Mouse (Mus musculus) Patski (cell line): ENCODE data around the gene Prss35. TPM values are rescaled to one million over a fixed set of nuclear protein-coding genes. Genes with fewer than 3 reads are reported as not detected.
A peak's percentile ranks its signal among the peaks of the same experiment; 100 is the strongest.

ENCODE experiments used
- ATAC-seq: fragments of 100-300 bp; one replicate; pipeline ENCODE4 v1.8.0; 2021
- CTCF ChIA-PET: fragments of 350-600 bp; sonication (Branson Sonifier 250); formaldehyde crosslinking; loops from one replicate; lab custom pipeline; 2022; ENCODE audit warnings: inconsistent platforms; lab: Charles Lee
- POLR2A ChIA-PET: fragments of 350-600 bp; sonication (Branson Sonifier 250); formaldehyde crosslinking; loops from one replicate; lab custom pipeline; 2022; ENCODE audit warnings: antibody characterized with exemption, inconsistent platforms; lab: Charles Lee
- DNase-seq: peaks from one replicate; pipeline ENCODE4 v3.0.0-alpha.2; 2011; ENCODE audit warnings: low read depth, low spot score
- H3K27me3 ChIP-seq: fragments of 371-371 bp; one replicate; pipeline ENCODE4 v1.5.1; 2021
- CTCF ChIP-seq: fragments of 100-300 bp; IDR thresholded peaks from one replicate; pipeline ENCODE4 v1.5.1; 2021
- in situ Hi-C: fragments of 300-500 bp; cut with MboI; formaldehyde crosslinking; loops from 3 replicates; pipeline ENCODE4 v1.11.1; 2018; ENCODE audit warnings: low pct_unique_long_range_greater_than_20kb, mixed read lengths
- polyA plus RNA-seq: library from polyadenylated mRNA; unstranded; gene quantifications from one replicate; pipeline ENCODE4 v1.2.3, GENCODE M21; 2021

Prss35 gene
- polyA plus RNA-seq, 1 experiment from 2014 or later = 2.7 TPM

- DNase-seq = no peak
- CTCF ChIA-PET = interaction anchor here (0.7 to 1.5 kb wide), 2 partner anchors 18 to 55 kb away, joined by 3 to 5 read pairs; no protein-coding TSS in a partner anchor
- POLR2A ChIA-PET = no interaction called here
- TF ChIP-seq CTCF = no peak
- ATAC-seq = no peak
- in situ Hi-C loops = no loop called here
- peaks cover 10% of the 10 kb centered on the region for H3K27me3 ChIP-seq
Observed at GRCm38 (mm10) chr9:86764002-86764401, 20.6 kb downstream of the Prss35 start.

- in situ Hi-C loops = no loop called here
- DNase-seq = no peak
- ATAC-seq = no peak
- ChIA-PET CTCF (interaction anchor here (0.7 to 1.0 kb wide), 2 partner anchors 8 to 11 kb away, joined by 3 read pairs; no protein-coding TSS in a partner anchor), POLR2A (no interaction called here)
- H3K27me3 ChIP-seq = peaks cover 10% of the 10 kb centered on the region
- TF ChIP-seq CTCF = no peak
Observed at GRCm38 (mm10) chr9:86766991-86767390, 23.5 kb downstream of the Prss35 start.

- in situ Hi-C loops = no loop called here
- DNase-seq (no peak), ATAC-seq (no peak)
- TF ChIP-seq CTCF = no peak
- H3K27me3 ChIP-seq = peaks cover 4% of the 10 kb centered on the region
- ChIA-PET CTCF (interaction anchor here (2.2 kb wide), 1 partner anchor 27 kb away, joined by 5 read pairs; no protein-coding TSS in a partner anchor), POLR2A (no interaction called here)
Observed at GRCm38 (mm10) chr9:86772897-86773296, 29.4 kb downstream of the Prss35 start.

GRCm38 (mm10) chr9:86773996-86774395 lies 30.5 kb downstream of the Prss35 start:
- no peaks in the 10 kb centered on the region for H3K27me3 ChIP-seq
- no peak for TF ChIP-seq CTCF
- no peak for DNase-seq
- CTCF ChIA-PET = interaction anchor here (1.2 kb wide), 1 partner anchor 14 kb away, joined by 3 read pairs; no protein-coding TSS in a partner anchor
- peak; percentile 80 for ATAC-seq
- POLR2A ChIA-PET = no interaction called here
- in situ Hi-C loops = no loop called here

- ChIA-PET POLR2A (no interaction called here), CTCF (no interaction called here)
- no peaks in the 10 kb centered on the region for H3K27me3 ChIP-seq
- in situ Hi-C loops = no loop called here
- ATAC-seq (no peak), DNase-seq (no peak)
- TF ChIP-seq CTCF = no peak
Observed at GRCm38 (mm10) chr9:86775374-86775773, 31.9 kb downstream of the Prss35 start.

GRCm38 (mm10) chr9:86777309-86777708 lies 33.9 kb downstream of the Prss35 start:
- ATAC-seq = no peak
- CTCF ChIA-PET = interaction anchor here (0.7 to 1.9 kb wide), 3 partner anchors 11 to 193 kb away, joined by 3 to 4 read pairs (median 3); no protein-coding TSS in a partner anchor

GRCm38 (mm10) chr9:86778212-86778611 lies 34.8 kb downstream of the Prss35 start:
- CTCF ChIA-PET = interaction anchor here (1.9 kb wide), 1 partner anchor 16 kb away, joined by 4 read pairs; no protein-coding TSS in a partner anchor
- in situ Hi-C loops = no loop called here

More at GRCm38 (mm10) chr9:86777309-86777708, 33.9 kb downstream of the Prss35 start:
- POLR2A ChIA-PET = no interaction called here
- H3K27me3 ChIP-seq = no peaks in the 10 kb centered on the region
- no peak for DNase-seq
- TF ChIP-seq CTCF = no peak
- in situ Hi-C loops = no loop called here

GRCm38 (mm10) chr9:86781426-86781825 lies 38.0 kb downstream of the Prss35 start:
- no peak for TF ChIP-seq CTCF
- ATAC-seq (no peak), DNase-seq (no peak)
- ChIA-PET POLR2A (no interaction called here), CTCF (no interaction called here)
- in situ Hi-C loops = no loop called here
- H3K27me3 ChIP-seq = no peaks in the 10 kb centered on the region

More at GRCm38 (mm10) chr9:86778212-86778611, 34.8 kb downstream of the Prss35 start:
- DNase-seq (no peak), ATAC-seq (no peak)
- POLR2A ChIA-PET = no interaction called here
- TF ChIP-seq CTCF = no peak
- no peaks in the 10 kb centered on the region for H3K27me3 ChIP-seq

- no peak for ATAC-seq
- H3K27me3 ChIP-seq = no peaks in the 10 kb centered on the region
- no peak for TF ChIP-seq CTCF
- DNase-seq = no peak
- CTCF ChIA-PET = no interaction called here
- in situ Hi-C loops = no loop called here
- POLR2A ChIA-PET = interaction anchor here (0.7 kb wide), 1 partner anchor 506 kb away, joined by 4 read pairs; no protein-coding TSS in a partner anchor
Observed at GRCm38 (mm10) chr9:86782836-86783235, 39.4 kb downstream of the Prss35 start.

GRCm38 (mm10) chr9:86789186-86789585 lies 45.7 kb downstream of the Prss35 start:
- in situ Hi-C loops = no loop called here
- POLR2A ChIA-PET = no interaction called here
- no peak for TF ChIP-seq CTCF
- CTCF ChIA-PET = no interaction called here
- ATAC-seq = no peak
- no peak for DNase-seq
- H3K27me3 ChIP-seq = peaks cover 6% of the 10 kb centered on the region

GRCm38 (mm10) chr9:86791927-86792326 lies 48.5 kb downstream of the Prss35 start:
- no peak for ATAC-seq
- CTCF ChIA-PET = no interaction called here

More at GRCm38 (mm10) chr9:86791927-86792326, 48.5 kb downstream of the Prss35 start:
- in situ Hi-C loops = no loop called here
- POLR2A ChIA-PET = no interaction called here
- no peak for TF ChIP-seq CTCF
- peaks cover 6% of the 10 kb centered on the region for H3K27me3 ChIP-seq
- DNase-seq = no peak
